Mouse (Mus musculus) left cerebral cortex, adult 18-20 months (tissue): Measurements from ENCODE around the gene Ripor2. TPM values are rescaled to one million over a fixed set of nuclear protein-coding genes. Genes with fewer than 3 reads are reported as not detected.
"Not testable (repeated sequence)": the region's sequence is repeated elsewhere in the genome, so short reads cannot be mapped to it uniquely, and the experiment has no call there.

ENCODE experiments used
- DNase-seq, 2 experiments: peaks; one replicate each; pipeline ENCODE4 v3.0.0; 2021 to 2022; ENCODE audit warnings: low spot score in 2 of 2, mixed read lengths in 1 of 2
- total RNA-seq, 2 experiments: library from RNA; stranded (reverse); gene quantifications; 2 replicates each; pipeline ENCODE4 v1.2.3; 2021

Ripor2 gene
- total RNA-seq, 2 experiments from 2014 or later = 60.1 to 61.7 TPM

DNA sequence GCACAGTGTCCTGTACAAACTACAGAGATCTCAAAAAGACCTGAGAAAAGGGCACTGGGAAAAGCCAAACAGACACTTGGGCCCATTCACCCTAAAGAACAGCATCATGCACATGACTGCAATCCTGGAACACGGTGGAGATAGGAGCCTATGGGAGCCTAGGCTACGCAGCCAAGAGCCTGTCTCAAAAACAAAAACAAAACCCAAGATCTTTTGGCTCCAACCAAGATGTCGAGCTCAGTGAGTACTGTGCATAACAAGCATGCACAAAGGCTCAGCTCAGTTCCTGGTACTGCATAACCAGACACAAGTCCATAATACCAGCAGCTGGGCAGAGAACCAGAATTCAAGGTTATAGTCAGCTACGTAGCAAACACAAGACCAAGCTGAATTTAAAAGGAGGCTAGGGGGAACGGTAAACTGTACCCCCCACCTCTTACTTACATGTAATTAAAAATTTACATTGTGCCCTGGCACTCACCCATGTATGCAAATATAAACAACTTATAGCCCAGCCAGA lies 178.4 kb downstream of the Ripor2 start:
- no peak for DNase-seq

DNA sequence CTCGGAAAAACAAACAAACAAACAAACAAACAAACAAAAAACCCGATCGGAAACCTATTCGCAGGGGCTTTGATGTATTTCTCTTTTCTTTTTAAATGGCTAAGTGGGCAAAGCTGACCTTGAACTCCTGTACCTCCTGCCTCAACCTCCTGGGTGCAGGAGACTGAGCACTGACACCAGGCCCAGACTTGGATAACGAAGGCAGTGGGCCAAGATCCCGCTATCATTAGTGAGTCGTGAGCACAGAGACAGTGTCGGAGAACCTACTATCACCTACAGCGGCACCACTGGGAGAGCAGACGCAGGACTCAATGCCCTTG lies 179.1 kb downstream of the Ripor2 start:
- no peak for DNase-seq

DNA sequence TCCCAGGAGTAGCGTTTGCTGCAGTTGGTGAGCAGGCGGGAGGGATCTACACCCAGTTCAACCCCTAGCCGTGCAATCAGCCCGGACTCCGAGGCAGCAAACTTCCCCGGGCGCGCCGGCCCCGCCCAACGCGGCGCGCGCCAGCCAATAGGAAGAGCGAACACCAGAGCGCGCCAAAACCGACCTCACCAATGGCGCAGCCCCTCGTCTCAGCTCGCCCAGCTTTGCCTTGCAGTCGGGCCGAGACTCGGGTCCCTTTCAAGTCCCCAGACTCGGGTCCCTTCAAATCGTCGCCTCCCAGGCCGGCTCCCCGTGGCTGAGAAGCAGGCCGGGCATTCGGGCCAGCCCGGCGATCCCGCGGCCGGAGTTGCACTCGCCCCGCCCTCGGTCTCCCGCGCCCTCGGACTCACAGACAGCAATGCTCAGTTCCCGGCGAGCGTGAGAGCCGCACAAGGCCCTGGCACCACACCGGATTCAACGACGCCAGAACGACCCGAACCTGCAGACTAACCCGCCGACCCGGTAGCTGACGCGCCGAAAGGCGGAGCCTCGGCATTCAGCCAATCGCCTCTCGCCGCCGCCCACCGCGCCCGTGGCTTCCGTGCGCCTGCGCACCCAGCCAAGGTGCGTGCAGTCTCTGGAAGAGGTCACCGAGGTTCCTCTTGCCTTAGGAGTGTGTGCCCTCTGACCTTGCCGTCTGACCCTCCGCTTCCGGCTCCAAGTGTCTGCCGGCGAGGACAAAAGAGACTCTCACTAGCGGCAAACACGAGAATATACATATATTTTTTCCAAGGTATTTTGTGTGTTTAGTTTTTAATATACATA lies 179.6 kb downstream of the Ripor2 start, which contains the start of gene Gmnn:
TSS of gene Gmnn (minus strand) at position 521 of the 825 bp plus-strand sequence.
- DNase-seq = peak; percentile 71 to 87

DNA sequence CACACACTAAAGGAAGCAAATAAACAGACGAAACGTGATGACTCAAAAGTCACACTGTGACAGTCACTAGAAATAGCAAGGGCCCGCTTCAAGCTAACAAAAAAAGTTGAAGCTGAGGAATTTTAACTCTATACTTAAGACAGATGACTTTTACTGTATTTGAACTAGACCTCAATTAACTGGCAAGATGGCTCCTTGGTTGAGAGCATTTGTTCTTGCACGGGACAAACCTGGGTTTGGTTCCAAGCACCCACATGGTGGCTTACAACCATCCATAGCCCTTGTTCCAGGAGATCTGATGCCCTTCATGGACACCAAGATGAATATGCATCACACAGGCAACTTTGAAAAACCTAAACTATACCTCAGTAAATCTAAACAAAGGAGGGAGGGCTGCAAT lies 180.3 kb downstream of the Ripor2 start:
- DNase-seq = no peak

DNA sequence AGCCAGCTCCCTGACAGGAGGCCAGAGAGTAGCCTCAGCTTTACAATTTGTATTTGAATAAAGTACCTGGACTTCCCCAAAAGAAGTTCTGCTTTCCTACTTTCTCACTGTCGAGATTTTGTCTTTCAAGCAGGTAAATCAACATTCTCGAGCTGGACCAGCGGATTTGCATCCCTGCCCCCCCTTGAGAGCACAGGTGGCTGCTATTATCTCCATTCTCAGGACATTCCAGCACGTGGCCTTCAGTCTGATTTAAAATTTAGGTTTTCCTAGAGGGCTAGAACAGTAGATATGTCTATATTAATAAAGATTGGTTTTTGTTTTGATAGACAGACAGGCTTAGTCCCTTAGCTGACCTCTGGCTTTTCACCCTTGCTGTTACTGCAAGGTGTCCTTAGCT lies 185.8 kb downstream of the Ripor2 start:
- DNase-seq = not testable (repeated sequence)

DNA sequence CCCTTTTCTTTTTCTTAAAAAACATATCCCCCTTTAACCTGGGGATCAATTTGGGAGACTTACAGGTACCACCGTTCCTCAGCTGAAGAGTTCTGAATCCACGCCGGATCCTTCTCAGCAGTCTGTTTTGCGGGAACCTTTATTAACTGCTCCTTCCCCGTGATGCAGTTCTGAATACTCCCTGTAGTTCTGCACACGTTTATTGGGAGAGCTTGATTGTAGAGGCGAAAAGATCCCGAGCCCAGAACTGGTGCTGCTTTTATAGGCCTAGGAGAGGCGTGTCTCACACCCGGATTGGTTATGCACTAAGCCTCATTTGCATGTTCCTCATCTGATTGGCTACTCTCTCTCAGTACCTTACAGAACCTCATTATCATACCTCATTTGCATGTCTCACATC lies 189.5 kb downstream of the Ripor2 start:
- DNase-seq = not testable (repeated sequence)

DNA sequence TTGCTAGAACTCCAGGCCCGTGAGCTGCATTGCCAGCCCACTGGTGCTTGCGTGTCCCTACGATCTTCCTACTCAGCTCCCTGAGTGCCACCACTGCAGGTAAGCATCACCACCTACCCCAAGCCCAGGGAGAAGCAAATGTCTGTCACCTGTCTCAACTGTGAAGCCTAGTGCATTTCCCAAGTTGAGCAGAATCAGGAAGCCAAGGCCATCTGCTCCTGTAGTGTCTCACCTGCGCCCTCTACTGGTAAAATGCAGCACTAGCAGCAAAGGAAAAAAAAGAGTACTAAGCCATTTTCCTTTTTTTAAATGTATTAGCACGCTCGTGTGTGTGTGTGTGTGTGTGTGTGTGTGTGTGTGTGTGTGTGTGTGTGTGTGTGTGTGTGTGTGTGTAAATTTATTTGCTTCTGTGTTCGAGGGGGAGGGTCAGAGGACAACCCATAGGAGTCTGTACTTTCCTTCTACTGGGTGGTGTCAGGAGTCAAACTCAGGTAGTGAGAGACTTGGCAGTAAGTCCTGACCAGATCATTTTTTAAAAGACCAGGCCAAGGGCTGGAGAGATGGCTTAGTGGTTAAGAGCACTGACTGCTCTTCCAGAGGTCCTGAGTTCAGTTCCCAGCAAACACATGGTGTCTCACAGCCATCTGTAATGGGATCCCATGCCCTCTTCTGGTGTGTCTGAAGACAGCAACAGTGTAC lies 194.3 kb downstream of the Ripor2 start:
- DNase-seq = peak; percentile 39 to 43

DNA sequence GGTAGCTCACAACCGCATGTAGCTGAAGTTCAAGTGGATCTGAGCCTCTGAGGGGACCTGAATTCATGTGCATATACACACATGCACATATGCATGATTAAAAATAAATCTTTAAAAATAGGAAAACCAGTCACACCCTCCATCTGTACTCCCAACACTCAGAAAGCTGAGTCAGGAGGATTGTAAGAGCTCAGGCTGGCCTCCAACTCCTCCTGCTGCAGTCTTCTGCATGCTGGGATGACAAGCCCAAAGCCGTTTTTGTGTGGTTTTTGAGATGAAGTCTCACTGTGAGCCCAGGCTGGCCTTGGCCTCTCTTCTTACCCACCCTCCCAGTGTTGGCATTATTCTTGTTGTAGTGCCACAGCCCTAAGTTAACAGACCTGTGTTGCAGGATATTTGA lies 196.0 kb downstream of the Ripor2 start:
- no peak for DNase-seq

DNA sequence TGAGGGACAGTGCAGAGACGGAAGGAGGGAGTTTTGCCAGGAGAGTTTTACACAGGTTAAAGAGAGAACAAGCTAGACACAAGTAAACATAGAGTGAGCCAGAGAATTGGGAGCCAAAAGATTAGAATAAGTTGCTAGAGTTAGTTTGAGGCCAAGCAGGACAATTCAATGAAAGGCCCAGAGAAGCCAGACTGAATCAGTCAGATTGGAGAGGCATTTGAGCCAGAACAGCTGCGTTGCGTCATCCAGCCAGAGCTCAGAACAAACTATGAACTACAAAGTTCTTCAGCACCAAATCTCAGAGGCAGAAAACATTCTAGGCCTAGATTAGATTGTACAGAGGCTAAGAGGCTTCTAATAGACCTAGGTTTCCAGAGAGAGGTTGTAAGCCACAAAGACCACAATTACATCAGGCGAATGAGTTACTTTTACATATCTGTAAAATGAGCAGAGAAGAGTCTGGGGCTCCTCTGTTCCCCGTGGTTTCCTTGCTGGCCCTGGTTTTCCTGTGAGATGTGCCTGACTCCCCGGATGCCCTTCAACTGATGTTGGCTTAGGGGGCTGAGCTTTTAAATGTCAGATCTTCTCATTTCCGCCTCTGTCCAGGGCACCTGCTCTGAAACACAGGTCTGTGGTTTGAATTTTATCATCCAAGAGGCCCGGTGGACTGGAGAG lies 196.9 kb downstream of the Ripor2 start:
- DNase-seq = no peak

DNA sequence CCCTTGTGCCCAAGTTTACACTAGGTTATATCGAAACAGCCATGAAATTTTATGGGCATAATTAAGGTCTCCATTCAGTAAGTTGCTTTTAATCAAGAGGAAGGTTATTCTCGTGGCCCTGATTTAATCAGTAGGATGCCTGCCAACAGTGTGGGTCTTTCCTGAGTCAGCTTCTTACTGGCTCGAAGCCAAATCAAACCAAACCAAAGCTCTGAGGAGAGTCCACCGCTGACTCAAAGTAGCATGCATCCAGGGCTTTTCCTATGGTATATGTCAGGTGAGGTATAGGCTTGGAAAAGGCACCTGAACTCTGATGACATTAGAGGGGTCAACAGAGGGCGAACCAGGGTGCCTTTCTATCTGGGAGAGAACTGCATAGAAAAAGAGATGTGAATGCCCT lies 199.9 kb downstream of the Ripor2 start:
- DNase-seq = no peak

Other genes with a start within 250 kb of the Ripor2 start
- not detected for gene Armh2, start 159.0 kb downstream of the Ripor2 start, total RNA-seq
- gene Gmnn, start 179.7 kb downstream of the Ripor2 start, total RNA-seq = 1 to 10 TPM; 2.7 to 4.2 TPM
- gene BC005537, start 219.5 kb downstream of the Ripor2 start, total RNA-seq = 100 to 1,000 TPM; 150 to 154 TPM
- gene Acot13, start 249.4 kb downstream of the Ripor2 start, total RNA-seq = 10 to 100 TPM; 89.4 to 91.9 TPM
- gene Tdp2, start 249.5 kb downstream of the Ripor2 start, total RNA-seq = 10 to 100 TPM; 21.5 to 23.0 TPM